Mouse (Mus musculus) liver, embryonic 14.5 days (tissue): ENCODE measurements around the gene Cabp7.

ENCODE experiments used
- CTCF ChIP-seq: IDR thresholded peaks from 2 replicates; pipeline ENCODE4 v1.5.1; 2016; ENCODE audit warnings: antibody characterized with exemption, low read depth, control low read depth
- EP300 ChIP-seq: IDR thresholded peaks from 2 replicates; pipeline ENCODE4 v1.6.1; 2016; ENCODE audit warnings: antibody characterized with exemption, low read depth

GRCm38 (mm10) chr11:4761991-4762390 is 15.4 kb upstream of the Cabp7 start:
- TF ChIP-seq CTCF: no peak
- TF ChIP-seq EP300: no peak
